Mouse (Mus musculus) neural tube, embryonic 11.5 days (tissue): ENCODE data around the gene Pkp2. TPM values are rescaled to one million over a fixed set of nuclear protein-coding genes. Genes with fewer than 3 reads are reported as not detected.
A peak's percentile ranks its signal among the peaks of the same experiment; 100 is the strongest.
"Not testable (repeated sequence)": the region's sequence is repeated elsewhere in the genome, so short reads cannot be mapped to it uniquely, and the experiment has no call there.

ENCODE experiments used
- ATAC-seq: fragments of 200-750 bp; cut with Nextera tagmentation; 2 replicates; pipeline ENCODE4 v1.8.0; 2017; ENCODE audit warnings: moderate number of reproducible peaks, mild to moderate bottlenecking, moderate TSS enrichment, moderate library complexity; ENCODE audit not compliant: insufficient read depth, low FRiP score, low TSS enrichment
- DNase-seq: peaks from one replicate; pipeline ENCODE4 v3.0.0-alpha.2; 2015; ENCODE audit warnings: low spot score
- H3K27ac ChIP-seq: fragments of 300-500 bp; sonication (generic); 2 replicates; pipeline ENCODE4 v1.5.1; 2014; ENCODE audit warnings: low read depth, mild to moderate bottlenecking, low read length
- H3K27me3 ChIP-seq: fragments of 300-500 bp; sonication (generic); 2 replicates; pipeline ENCODE4 v1.6.1; 2014; ENCODE audit warnings: mild to moderate bottlenecking, low read length, mixed read lengths; ENCODE audit not compliant: control insufficient read depth, insufficient read depth
- H3K36me3 ChIP-seq: fragments of 300-500 bp; sonication (generic); 2 replicates; pipeline ENCODE4 v1.6.1; 2014; ENCODE audit warnings: mild to moderate bottlenecking, low read length, moderate library complexity, mixed read lengths; ENCODE audit not compliant: control insufficient read depth, insufficient read depth
- H3K4me1 ChIP-seq: fragments of 300-500 bp; sonication (generic); 2 replicates; pipeline ENCODE4 v1.6.1; 2014; ENCODE audit warnings: low read length, mixed read lengths; ENCODE audit not compliant: control insufficient read depth, insufficient read depth
- H3K4me2 ChIP-seq: fragments of 300-500 bp; sonication (generic); 2 replicates; pipeline ENCODE4 v1.6.1; 2014; ENCODE audit warnings: low read depth, mild to moderate bottlenecking, moderate library complexity
- H3K4me3 ChIP-seq: fragments of 300-500 bp; sonication (generic); 2 replicates; pipeline ENCODE4 v1.5.1; 2014; ENCODE audit warnings: low read depth, low read length
- H3K9ac ChIP-seq: fragments of 300-500 bp; sonication (generic); 2 replicates; pipeline ENCODE4 v1.6.1; 2014; ENCODE audit warnings: mild to moderate bottlenecking, low read length
- H3K9me3 ChIP-seq: fragments of 300-500 bp; sonication (generic); 2 replicates; pipeline ENCODE4 v1.6.1; 2016; ENCODE audit warnings: low read length; ENCODE audit not compliant: control insufficient read depth
- WGBS: fragments of 180-500 bp; shearing (Covaris S2); extraction: QIAGEN DNeasy Blood & Tissue Kit; methylation state at CpG from one replicate; pipeline ENCODE4 v1.1.7; 2014; 5-methylcytosine and 5-hydroxymethylcytosine counted together
- polyA plus RNA-seq: library from polyadenylated mRNA; unstranded; fragments of >200 nt; fragmentation: Nextera tagmentation; extraction: Ambion mirVana; gene quantifications from 2 replicates; pipeline ENCODE4 v1.2.1, GENCODE M21; 2014

Pkp2 gene
- 3.5 and 4.8 TPM in 2 replicates for polyA plus RNA-seq

- Histone ChIP-seq H3K9me3 (no peaks in the 10 kb centered on the region), H3K4me3 (peak within 1 kb of the TSS; percentile 52), H3K27ac (no peak within 1 kb of the TSS), H3K4me2 (peak within 1 kb of the TSS; percentile 81), H3K4me1 (no peaks in the 10 kb centered on the region), H3K36me3 (no peaks in the 10 kb centered on the region), H3K9ac (peak within 1 kb of the TSS; percentile 20), H3K27me3 (peaks cover 10% of the 10 kb centered on the region; the same call in 1 of the 2 replicates)
- DNase-seq (peak; percentile 81), ATAC-seq (peak; percentile 97)
- under 1% methylated on average over 56 of the region's 59 CpGs for WGBS
Measured at GRCm38 (mm10) chr16:16213079-16213760, at the start of gene Pkp2. Pkp2 (plus strand) TSS chr16:16213318.

- DNase-seq (no peak), ATAC-seq (no peak)
- no peak overlapping the region for H3K9ac ChIP-seq
- no peaks in the 10 kb centered on the region for H3K36me3 ChIP-seq
- H3K4me3 ChIP-seq: no peak overlapping the region
- no peaks in the 10 kb centered on the region for H3K27me3 ChIP-seq
- H3K27ac ChIP-seq: no peak overlapping the region
- no peaks in the 10 kb centered on the region for H3K4me1 ChIP-seq
- H3K4me2 ChIP-seq: no peak overlapping the region
- WGBS: 66% methylated on average over 17 of the region's 17 CpGs
- no peaks in the 10 kb centered on the region for H3K9me3 ChIP-seq
Measured at GRCm38 (mm10) chr16:16197374-16197773, 15.7 kb upstream of the Pkp2 start.

GRCm38 (mm10) chr16:16201991-16202390 is 11.1 kb upstream of the Pkp2 start:
- H3K4me2 ChIP-seq, H3K9ac ChIP-seq, H3K9me3 ChIP-seq, H3K27ac ChIP-seq, H3K4me1 ChIP-seq, H3K4me3 ChIP-seq, DNase-seq, H3K36me3 ChIP-seq, H3K27me3 ChIP-seq: not testable (repeated sequence)
- ATAC-seq: peak; percentile 60; the same call in 1 of the 2 replicates
- WGBS: 47% methylated on average over 8 of the region's 8 CpGs

- H3K4me1 ChIP-seq: no peaks in the 10 kb centered on the region
- DNase-seq (no peak), ATAC-seq (no peak)
- no peak overlapping the region for H3K4me2 ChIP-seq
- no peak overlapping the region for H3K9ac ChIP-seq
- no peak overlapping the region for H3K27ac ChIP-seq
- no peaks in the 10 kb centered on the region for H3K9me3 ChIP-seq
- H3K27me3 ChIP-seq: no peaks in the 10 kb centered on the region
- WGBS: 98% methylated on average over 1 of the region's 1 CpGs
- H3K36me3 ChIP-seq: no peaks in the 10 kb centered on the region
- H3K4me3 ChIP-seq: no peak overlapping the region
Measured at GRCm38 (mm10) chr16:16204648-16205047, 8.5 kb upstream of the Pkp2 start.

GRCm38 (mm10) chr16:16212723-16213078 is 417 bp upstream of the Pkp2 start:
- peaks cover 10% of the 10 kb centered on the region; the same call in 1 of the 2 replicates for H3K27me3 ChIP-seq
- no peaks in the 10 kb centered on the region for H3K36me3 ChIP-seq
- no peak for DNase-seq
- WGBS: 23% methylated on average over 7 of the region's 7 CpGs
- no peaks in the 10 kb centered on the region for H3K4me1 ChIP-seq
- H3K4me2 ChIP-seq: peak overlapping the region; percentile 81
- H3K4me3 ChIP-seq: peak overlapping the region; percentile 52
- no peak overlapping the region for H3K27ac ChIP-seq
- no peak overlapping the region for H3K9ac ChIP-seq
- no peaks in the 10 kb centered on the region for H3K9me3 ChIP-seq
- ATAC-seq: no peak

- no peak overlapping the region for H3K27ac ChIP-seq
- ATAC-seq: no peak
- 1% methylated on average over 17 of the region's 17 CpGs for WGBS
- no peaks in the 10 kb centered on the region for H3K36me3 ChIP-seq
- H3K9me3 ChIP-seq: no peaks in the 10 kb centered on the region
- DNase-seq: no peak
- H3K4me2 ChIP-seq: peak overlapping the region; percentile 81
- H3K9ac ChIP-seq: no peak overlapping the region; the same call in 1 of the 2 replicates
- peak overlapping the region; percentile 52 for H3K4me3 ChIP-seq
- peaks cover 10% of the 10 kb centered on the region; the same call in 1 of the 2 replicates for H3K27me3 ChIP-seq
- no peaks in the 10 kb centered on the region for H3K4me1 ChIP-seq
Measured at GRCm38 (mm10) chr16:16213761-16214305, 715 bp downstream of the Pkp2 start.

GRCm38 (mm10) chr16:16215645-16216387 is 2.7 kb downstream of the Pkp2 start:
- Histone ChIP-seq H3K9ac (no peak overlapping the region), H3K4me3 (no peak overlapping the region), H3K4me1 (no peaks in the 10 kb centered on the region), H3K27me3 (peaks cover 10% of the 10 kb centered on the region; the same call in 1 of the 2 replicates), H3K27ac (no peak overlapping the region), H3K36me3 (no peaks in the 10 kb centered on the region), H3K9me3 (no peaks in the 10 kb centered on the region), H3K4me2 (no peak overlapping the region)
- DNase-seq: no peak
- 35% methylated on average over 11 of the region's 11 CpGs for WGBS
- no peak for ATAC-seq

- Histone ChIP-seq H3K4me1 (no peaks in the 10 kb centered on the region), H3K27ac (no peak overlapping the region), H3K4me2 (no peak overlapping the region), H3K9me3 (no peaks in the 10 kb centered on the region), H3K27me3 (peaks cover 10% of the 10 kb centered on the region; the same call in 1 of the 2 replicates), H3K36me3 (no peaks in the 10 kb centered on the region), H3K9ac (no peak overlapping the region), H3K4me3 (no peak overlapping the region)
- 100% methylated on average over 1 of the region's 1 CpGs for WGBS
- no peak for ATAC-seq
- no peak for DNase-seq
Measured at GRCm38 (mm10) chr16:16216934-16217333, 3.8 kb downstream of the Pkp2 start.
